Mouse (Mus musculus) lung, embryonic 14.5 days (tissue): ENCODE data around the gene Plekhg3. TPM values are rescaled to one million over a fixed set of nuclear protein-coding genes. Genes with fewer than 3 reads are reported as not detected.

ENCODE experiments used
- ATAC-seq: fragments of 200-750 bp; cut with Nextera tagmentation; 2 replicates; pipeline ENCODE4 v1.8.0; 2017; ENCODE audit warnings: mild to moderate bottlenecking, moderate TSS enrichment, moderate library complexity; ENCODE audit not compliant: insufficient read depth
- DNase-seq: peaks from one replicate; pipeline ENCODE4 v3.0.0-alpha.2; 2015
- H3K27ac ChIP-seq: fragments of 300-500 bp; sonication (generic); 2 replicates; pipeline ENCODE4 v1.5.1; 2014; ENCODE audit warnings: low read depth, mild to moderate bottlenecking, moderate library complexity
- H3K27me3 ChIP-seq: fragments of 300-500 bp; sonication (generic); 2 replicates; pipeline ENCODE4 v1.6.1; 2014; ENCODE audit warnings: low read length, control low read depth; ENCODE audit not compliant: insufficient read depth
- H3K36me3 ChIP-seq: fragments of 300-500 bp; sonication (generic); 2 replicates; pipeline ENCODE4 v1.6.1; 2014; ENCODE audit warnings: control low read depth; ENCODE audit not compliant: insufficient read depth
- H3K4me1 ChIP-seq: fragments of 300-500 bp; sonication (generic); 2 replicates; pipeline ENCODE4 v1.6.1; 2014; ENCODE audit warnings: antibody characterized with exemption, control low read depth; ENCODE audit not compliant: insufficient read depth
- H3K4me2 ChIP-seq: fragments of 300-500 bp; sonication (generic); 2 replicates; pipeline ENCODE4 v1.6.1; 2014; ENCODE audit warnings: mild to moderate bottlenecking
- H3K4me3 ChIP-seq: fragments of 300-500 bp; sonication (generic); 2 replicates; pipeline ENCODE4 v1.5.1; 2014; ENCODE audit warnings: low read depth, low read length
- H3K9ac ChIP-seq: fragments of 300-500 bp; sonication (generic); 2 replicates; pipeline ENCODE4 v1.6.1; 2014
- H3K9me3 ChIP-seq: fragments of 300-500 bp; sonication (generic); 2 replicates; pipeline ENCODE4 v1.6.1; 2016; ENCODE audit warnings: low read depth, low read length, control low read depth
- CTCF ChIP-seq: IDR thresholded peaks from 2 replicates; pipeline ENCODE4 v1.5.1; 2016; ENCODE audit warnings: antibody characterized with exemption, low read depth
- WGBS: fragments of 180-500 bp; shearing (Covaris S2); extraction: QIAGEN DNeasy Blood & Tissue Kit; methylation state at CpG from one replicate; pipeline ENCODE4 v1.1.7; 2014; 5-methylcytosine and 5-hydroxymethylcytosine counted together
- polyA plus RNA-seq: library from polyadenylated mRNA; unstranded; fragments of >200 nt; fragmentation: Nextera tagmentation; extraction: Ambion mirVana; gene quantifications from 2 replicates; pipeline ENCODE4 v1.2.1, GENCODE M21; 2014

Plekhg3 gene
- polyA plus RNA-seq, 1 experiment from 2014 or later, result 9.0 TPM

- Histone ChIP-seq H3K9me3 (no peaks in the 10 kb centered on the region), H3K9ac (no peak overlapping the region), H3K4me2 (no peak overlapping the region), H3K4me3 (no peak overlapping the region), H3K27ac (no peak overlapping the region), H3K4me1 (peaks cover 21% of the 10 kb centered on the region), H3K36me3 (no peaks in the 10 kb centered on the region), H3K27me3 (no peaks in the 10 kb centered on the region)
- ATAC-seq, result no peak
- TF ChIP-seq CTCF, result peak; percentile 88
- DNase-seq, result peak; percentile 83
- 32% methylated on average over 1 of the region's 1 CpGs for WGBS
Observed at GRCm38 (mm10) chr12:76592213-76592612, 61.5 kb downstream of the Plekhg3 start.

GRCm38 (mm10) chr12:76593254-76593653, 62.6 kb downstream of the Plekhg3 start:
- Histone ChIP-seq H3K4me1 (peaks cover 21% of the 10 kb centered on the region), H3K36me3 (no peaks in the 10 kb centered on the region), H3K4me2 (no peak overlapping the region), H3K27me3 (no peaks in the 10 kb centered on the region), H3K9ac (no peak overlapping the region), H3K9me3 (no peaks in the 10 kb centered on the region), H3K4me3 (no peak overlapping the region), H3K27ac (peak overlapping the region; percentile 83; the same call in 1 of the 2 replicates)
- TF ChIP-seq CTCF, result no peak
- no peak for DNase-seq
- ATAC-seq, result no peak
- WGBS, result 69% methylated on average over 6 of the region's 6 CpGs

GRCm38 (mm10) chr12:76593839-76594322, 63.2 kb downstream of the Plekhg3 start:
- Histone ChIP-seq H3K36me3 (no peaks in the 10 kb centered on the region), H3K27me3 (no peaks in the 10 kb centered on the region), H3K4me3 (no peak overlapping the region), H3K4me1 (peaks cover 21% of the 10 kb centered on the region), H3K27ac (peak overlapping the region; percentile 83), H3K9me3 (no peaks in the 10 kb centered on the region), H3K4me2 (0 out of 2 replicates have a peak overlapping the region, but pooled peaks have one; percentile 15), H3K9ac (peak overlapping the region; percentile 7)
- ATAC-seq, result peak; percentile 83
- WGBS, result 12% methylated on average over 7 of the region's 7 CpGs
- no peak for TF ChIP-seq CTCF
- DNase-seq, result peak; percentile 88

GRCm38 (mm10) chr12:76594556-76594955, 63.9 kb downstream of the Plekhg3 start:
- no peaks in the 10 kb centered on the region for H3K27me3 ChIP-seq
- H3K27ac ChIP-seq, result peak overlapping the region; percentile 83
- H3K9me3 ChIP-seq, result no peaks in the 10 kb centered on the region
- H3K4me3 ChIP-seq, result no peak overlapping the region
- no peaks in the 10 kb centered on the region for H3K36me3 ChIP-seq
- H3K4me1 ChIP-seq, result peaks cover 20% of the 10 kb centered on the region
- no peak for DNase-seq
- WGBS, result 51% methylated on average over 3 of the region's 3 CpGs
- H3K9ac ChIP-seq, result peak overlapping the region; percentile 7; the same call in 1 of the 2 replicates
- no peak overlapping the region for H3K4me2 ChIP-seq
- no peak for TF ChIP-seq CTCF
- no peak for ATAC-seq

GRCm38 (mm10) chr12:76595830-76596229, 65.1 kb downstream of the Plekhg3 start:
- no peak overlapping the region for H3K27ac ChIP-seq
- H3K9ac ChIP-seq, result no peak overlapping the region
- H3K4me2 ChIP-seq, result no peak overlapping the region
- ATAC-seq (no peak), DNase-seq (no peak)
- TF ChIP-seq CTCF, result no peak
- no peaks in the 10 kb centered on the region for H3K27me3 ChIP-seq
- H3K36me3 ChIP-seq, result no peaks in the 10 kb centered on the region
- H3K4me3 ChIP-seq, result no peak overlapping the region
- peaks cover 16% of the 10 kb centered on the region for H3K4me1 ChIP-seq
- 77% methylated on average over 2 of the region's 2 CpGs for WGBS
- no peaks in the 10 kb centered on the region for H3K9me3 ChIP-seq

GRCm38 (mm10) chr12:76596292-76597023, 65.8 kb downstream of the Plekhg3 start:
- Histone ChIP-seq H3K9me3 (no peaks in the 10 kb centered on the region), H3K4me3 (no peak overlapping the region), H3K36me3 (no peaks in the 10 kb centered on the region), H3K9ac (no peak overlapping the region), H3K4me2 (no peak overlapping the region), H3K27ac (no peak overlapping the region), H3K4me1 (peaks cover 16% of the 10 kb centered on the region), H3K27me3 (no peaks in the 10 kb centered on the region)
- TF ChIP-seq CTCF, result peak; percentile 94
- ATAC-seq, result peak; percentile 18; the same call in 1 of the 2 replicates
- DNase-seq, result peak; percentile 88
- 59% methylated on average over 15 of the region's 15 CpGs for WGBS

- Histone ChIP-seq H3K4me2 (no peak overlapping the region), H3K36me3 (no peaks in the 10 kb centered on the region), H3K27me3 (no peaks in the 10 kb centered on the region), H3K27ac (no peak overlapping the region), H3K4me3 (no peak overlapping the region), H3K9me3 (no peaks in the 10 kb centered on the region), H3K4me1 (peaks cover 16% of the 10 kb centered on the region), H3K9ac (no peak overlapping the region)
- DNase-seq (no peak), ATAC-seq (no peak)
- TF ChIP-seq CTCF, result no peak
- WGBS, result 58% methylated on average over 15 of the region's 15 CpGs
Observed at GRCm38 (mm10) chr12:76597577-76598100, 66.9 kb downstream of the Plekhg3 start.
